Mouse (Mus musculus): ENCODE measurements at regions not wholly inside any gene's neighbourhood (a gene's known extent, or its start where the extent isn't known, plus 50 kb on each side); places are given as distances from the start of the nearest gene placed in this dataset.
A peak's percentile ranks its signal among the peaks of the same experiment; 100 is the strongest.

DNA sequence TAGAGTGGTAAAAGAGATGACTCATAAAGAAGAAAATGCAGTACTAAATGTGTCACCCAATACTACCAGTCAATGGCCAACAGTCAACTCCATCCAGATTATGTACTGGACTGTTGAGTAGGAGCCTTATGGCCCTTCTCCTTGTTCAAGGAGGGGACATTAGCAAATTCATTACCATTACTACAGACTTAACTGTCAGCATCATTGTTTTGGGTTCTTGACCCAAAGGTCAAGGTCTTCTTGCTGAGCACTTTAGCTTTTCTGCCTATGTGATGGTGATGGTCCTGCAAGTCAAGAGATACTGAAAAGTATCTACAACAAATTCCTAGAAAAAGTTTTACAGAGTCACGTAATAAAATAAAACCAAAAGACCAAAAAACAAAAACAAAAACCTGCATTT, 1251.4 kb downstream of the Gm37988 start:
- Histone ChIP-seq H3K79me2 (ENCODE audit: control insufficient read depth, insufficient read depth, low read length) (no peaks in the 10 kb centered on the region), H3K9ac (ENCODE audit: low read depth, low read length) (no peak overlapping the region)

GRCm38 (mm10) chr1:6076543-6076942, 1268.9 kb downstream of the Gm37988 start:
- H3K27ac ChIP-seq (replicated peaks; ENCODE audit: insufficient read depth, low read depth, low read length): no peak overlapping the region
- no peak overlapping the region for H3K9ac ChIP-seq (ENCODE audit: low read depth, low read length)
- WGBS: 27% methylated on average over 4 of the region's 4 CpGs
- no peaks in the 10 kb centered on the region for H3K36me3 ChIP-seq (ENCODE audit: control insufficient read depth, insufficient read depth, low read length)
- DNase-seq (ENCODE audit: extremely low read depth, low read depth, low spot score): peak; percentile 12
- H3K79me2 ChIP-seq (ENCODE audit: control insufficient read depth, insufficient read depth, low read length): no peaks in the 10 kb centered on the region
- TF ChIP-seq CTCF (IDR thresholded peaks at IDR 0.05; ENCODE audit: low read depth, low read length) (no peak), POLR2A (IDR thresholded peaks at IDR 0.05; ENCODE audit: extremely low read depth, insufficient read depth, low read length) (no peak)
- H3K4me3 ChIP-seq (ENCODE audit: insufficient read depth, low read depth, low read length): no peak overlapping the region
- no peaks in the 10 kb centered on the region for H3K27me3 ChIP-seq (ENCODE audit: control insufficient read depth, insufficient read depth, low read length)
- H3K4me1 ChIP-seq (ENCODE audit: control insufficient read depth, insufficient read depth, low read length): no peaks in the 10 kb centered on the region

More for the DNA sequence above, 1251.4 kb downstream of the Gm37988 start:
- TF ChIP-seq POLR2A (IDR thresholded peaks at IDR 0.05; ENCODE audit: extremely low read depth, insufficient read depth, low read length): no peak
- TF ChIP-seq CTCF (IDR thresholded peaks at IDR 0.05; ENCODE audit: low read depth, low read length): no peak
- Histone ChIP-seq H3K4me3 (ENCODE audit: insufficient read depth, low read depth, low read length) (no peak overlapping the region), H3K4me1 (ENCODE audit: control insufficient read depth, insufficient read depth, low read length) (no peaks in the 10 kb centered on the region), H3K27me3 (ENCODE audit: control insufficient read depth, insufficient read depth, low read length) (no peaks in the 10 kb centered on the region), H3K27ac (replicated peaks; ENCODE audit: insufficient read depth, low read depth, low read length) (no peak overlapping the region), H3K36me3 (ENCODE audit: control insufficient read depth, insufficient read depth, low read length) (no peaks in the 10 kb centered on the region)
- 81% methylated on average over 1 of the region's 1 CpGs for WGBS
- DNase-seq (ENCODE audit: extremely low read depth, low read depth, low spot score): no peak

- H3K4me1 ChIP-seq (ENCODE audit: control insufficient read depth, insufficient read depth, low read length): no peaks in the 10 kb centered on the region
- no peak overlapping the region for H3K4me3 ChIP-seq (ENCODE audit: insufficient read depth, low read depth, low read length)
- TF ChIP-seq POLR2A (IDR thresholded peaks at IDR 0.05; ENCODE audit: extremely low read depth, insufficient read depth, low read length) (no peak), CTCF (IDR thresholded peaks at IDR 0.05; ENCODE audit: low read depth, low read length) (no peak)
- H3K27ac ChIP-seq (replicated peaks; ENCODE audit: insufficient read depth, low read depth, low read length): no peak overlapping the region
- WGBS: 73% methylated on average over 2 of the region's 2 CpGs
- H3K36me3 ChIP-seq (ENCODE audit: control insufficient read depth, insufficient read depth, low read length): no peaks in the 10 kb centered on the region
- DNase-seq (ENCODE audit: extremely low read depth, low read depth, low spot score): no peak
- H3K79me2 ChIP-seq (ENCODE audit: control insufficient read depth, insufficient read depth, low read length): no peaks in the 10 kb centered on the region
- no peaks in the 10 kb centered on the region for H3K27me3 ChIP-seq (ENCODE audit: control insufficient read depth, insufficient read depth, low read length)
- no peak overlapping the region for H3K9ac ChIP-seq (ENCODE audit: low read depth, low read length)
These were observed 1274.2 kb downstream of the Gm37988 start for GRCm38 (mm10) chr1:6081876-6082275.

- Histone ChIP-seq H3K4me3 (ENCODE audit: insufficient read depth, low read depth, low read length) (no peak overlapping the region), H3K79me2 (ENCODE audit: control insufficient read depth, insufficient read depth, low read length) (no peaks in the 10 kb centered on the region), H3K4me1 (ENCODE audit: control insufficient read depth, insufficient read depth, low read length) (no peaks in the 10 kb centered on the region), H3K27me3 (ENCODE audit: control insufficient read depth, insufficient read depth, low read length) (no peaks in the 10 kb centered on the region), H3K27ac (replicated peaks; ENCODE audit: insufficient read depth, low read depth, low read length) (no peak overlapping the region), H3K9ac (ENCODE audit: low read depth, low read length) (no peak overlapping the region), H3K36me3 (ENCODE audit: control insufficient read depth, insufficient read depth, low read length) (no peaks in the 10 kb centered on the region)
- no peak for DNase-seq (ENCODE audit: extremely low read depth, low read depth, low spot score)
- 82% methylated on average over 3 of the region's 3 CpGs for WGBS
- TF ChIP-seq POLR2A (IDR thresholded peaks at IDR 0.05; ENCODE audit: extremely low read depth, insufficient read depth, low read length) (no peak), CTCF (IDR thresholded peaks at IDR 0.05; ENCODE audit: low read depth, low read length) (no peak)
These were observed 1286.7 kb downstream of the Gm37988 start for GRCm38 (mm10) chr1:6094162-6094934.

GRCm38 (mm10) chr1:6117557-6117956, 1309.9 kb downstream of the Gm37988 start:
- no peak overlapping the region for H3K27ac ChIP-seq (replicated peaks; ENCODE audit: insufficient read depth, low read depth, low read length)
- H3K4me3 ChIP-seq (ENCODE audit: insufficient read depth, low read depth, low read length): no peak overlapping the region
- H3K4me1 ChIP-seq (ENCODE audit: control insufficient read depth, insufficient read depth, low read length): no peaks in the 10 kb centered on the region
- no peak overlapping the region for H3K9ac ChIP-seq (ENCODE audit: low read depth, low read length)
- H3K27me3 ChIP-seq (ENCODE audit: control insufficient read depth, insufficient read depth, low read length): no peaks in the 10 kb centered on the region
- no peak for DNase-seq (ENCODE audit: extremely low read depth, low read depth, low spot score)
- no peaks in the 10 kb centered on the region for H3K79me2 ChIP-seq (ENCODE audit: control insufficient read depth, insufficient read depth, low read length)
- H3K36me3 ChIP-seq (ENCODE audit: control insufficient read depth, insufficient read depth, low read length): no peaks in the 10 kb centered on the region
- WGBS: 68% methylated on average over 1 of the region's 1 CpGs
- TF ChIP-seq POLR2A (IDR thresholded peaks at IDR 0.05; ENCODE audit: extremely low read depth, insufficient read depth, low read length) (no peak), CTCF (IDR thresholded peaks at IDR 0.05; ENCODE audit: low read depth, low read length) (no peak)

GRCm38 (mm10) chr1:6135066-6135465, 1327.4 kb downstream of the Gm37988 start:
- Histone ChIP-seq H3K36me3 (ENCODE audit: control insufficient read depth, insufficient read depth, low read length) (no peaks in the 10 kb centered on the region), H3K4me1 (ENCODE audit: control insufficient read depth, insufficient read depth, low read length) (no peaks in the 10 kb centered on the region), H3K9ac (ENCODE audit: low read depth, low read length) (no peak overlapping the region), H3K27ac (replicated peaks; ENCODE audit: insufficient read depth, low read depth, low read length) (no peak overlapping the region), H3K79me2 (ENCODE audit: control insufficient read depth, insufficient read depth, low read length) (no peaks in the 10 kb centered on the region), H3K27me3 (ENCODE audit: control insufficient read depth, insufficient read depth, low read length) (no peaks in the 10 kb centered on the region), H3K4me3 (ENCODE audit: insufficient read depth, low read depth, low read length) (no peak overlapping the region)
- WGBS: 19% methylated on average over 3 of the region's 3 CpGs
- no peak for TF ChIP-seq POLR2A (IDR thresholded peaks at IDR 0.05; ENCODE audit: extremely low read depth, insufficient read depth, low read length)
- TF ChIP-seq CTCF (IDR thresholded peaks at IDR 0.05; ENCODE audit: low read depth, low read length): 0 out of 2 replicates have a peak, but pooled peaks have one; percentile 22
- peak; percentile 17 for DNase-seq (ENCODE audit: extremely low read depth, low read depth, low spot score)

Measured in liver, adult 2 months (tissue).